Mouse (Mus musculus): Measurements from ENCODE around the gene Arid5b.
"Not testable (repeated sequence)": the region's sequence is repeated elsewhere in the genome, so short reads cannot be mapped to it uniquely, and the experiment has no call there.

Gene Arid5b

DNA sequence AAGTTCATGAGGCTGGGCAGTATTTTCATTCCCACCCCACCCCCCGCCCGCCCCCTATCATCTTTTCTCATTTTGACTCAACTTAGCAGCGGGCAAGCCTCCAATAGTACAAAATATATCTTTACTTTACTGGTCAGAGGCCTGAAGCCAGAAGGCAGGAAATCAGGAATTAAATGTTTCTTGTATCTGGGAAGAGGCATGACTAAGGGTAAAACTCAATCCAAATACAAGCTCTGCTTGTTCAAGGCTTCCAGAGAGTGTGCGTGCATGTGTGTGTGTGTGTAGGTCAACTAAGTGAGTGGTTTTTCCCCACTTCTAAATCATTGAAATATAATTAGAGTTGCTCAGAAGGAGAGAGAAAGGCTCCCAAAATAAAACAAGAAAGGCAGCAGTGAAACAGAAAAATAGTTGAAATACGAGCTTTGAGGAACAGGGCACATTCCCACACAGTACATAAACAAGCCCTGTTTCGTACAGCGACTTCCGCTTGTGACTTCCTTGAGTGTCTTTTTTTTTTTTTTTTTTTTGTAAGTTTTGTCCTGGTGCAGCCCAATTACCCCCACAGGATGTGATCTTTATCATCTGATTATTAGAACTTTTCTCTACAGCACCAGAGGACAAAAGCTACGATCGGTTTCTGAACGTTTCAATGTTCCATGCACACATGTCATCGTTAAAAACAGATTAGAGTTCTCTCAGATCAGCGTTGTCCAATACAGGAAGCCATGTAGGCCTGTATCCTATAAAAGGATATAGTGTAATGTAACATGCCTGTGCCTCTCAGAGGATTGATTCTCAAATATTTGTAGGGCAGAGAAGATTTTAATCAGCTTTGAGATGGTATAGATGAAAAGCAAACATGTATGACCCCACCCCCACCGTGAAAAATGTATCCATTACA, 173.4 kb downstream of the Arid5b start:
- no peak for DNase-seq

GRCm38 (mm10) chr10:68104481-68104880, 174.1 kb downstream of the Arid5b start:
- no peak for DNase-seq

- DNase-seq = no peak
Measured at GRCm38 (mm10) chr10:68103988-68104387, 174.6 kb downstream of the Arid5b start.

DNA sequence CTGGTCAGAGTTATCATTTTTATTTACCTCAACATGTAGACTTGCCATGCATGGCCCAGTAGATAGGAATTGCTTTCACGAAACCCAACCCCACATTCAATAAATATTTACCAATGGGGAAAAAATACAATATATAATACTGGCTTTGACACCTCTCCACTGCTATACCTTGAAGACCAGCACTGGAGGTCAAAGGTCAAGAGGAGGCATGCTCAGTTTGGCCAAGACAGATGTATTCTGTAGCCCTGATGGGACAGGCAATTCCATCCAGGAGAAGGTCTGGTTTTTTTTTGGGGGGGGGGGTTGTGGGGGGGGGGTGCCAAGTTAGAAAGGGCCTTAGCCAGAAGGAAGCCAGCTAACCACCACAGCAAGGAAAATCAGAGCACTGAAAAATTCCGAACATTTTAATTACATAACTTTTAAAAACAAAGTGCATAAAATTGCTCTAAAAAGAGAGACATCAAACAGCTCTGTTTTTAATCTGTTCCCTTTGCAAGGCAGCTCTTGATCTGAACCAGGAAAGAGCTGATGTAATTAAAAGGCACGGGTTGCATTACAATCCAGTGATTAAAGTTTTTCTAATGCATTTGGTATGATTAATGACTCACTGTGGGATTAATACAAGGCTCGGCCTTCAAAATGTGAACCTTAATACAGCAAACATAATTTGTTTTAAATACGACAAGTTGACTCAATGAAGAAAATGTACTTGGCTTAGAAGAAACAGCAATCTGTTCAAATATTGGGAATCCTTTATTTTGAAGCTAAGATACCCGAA, 175.3 kb downstream of the Arid5b start:
- no peak for DNase-seq

DNA sequence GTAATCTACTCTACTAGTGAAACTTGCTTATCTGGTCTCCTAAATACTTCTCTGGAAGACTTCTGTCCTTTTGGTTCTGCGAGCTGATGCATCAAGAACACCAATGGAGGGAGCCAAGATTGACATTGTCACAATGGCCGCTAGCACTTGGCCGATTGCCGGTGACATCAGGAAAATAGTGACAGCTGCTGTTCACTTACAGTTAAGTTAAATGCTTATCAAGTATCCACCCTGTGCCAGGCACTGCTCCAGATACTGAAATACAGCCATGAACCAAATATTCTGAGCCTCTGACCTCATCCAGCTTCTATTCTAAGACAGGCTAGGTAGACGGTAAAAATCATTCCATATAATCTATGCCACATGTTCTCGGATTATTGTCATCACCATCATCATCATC, 176.0 kb downstream of the Arid5b start:
- DNase-seq = no peak

GRCm38 (mm10) chr10:68101251-68101650, 177.3 kb downstream of the Arid5b start:
- DNase-seq = no peak

- no peak for DNase-seq
Measured at GRCm38 (mm10) chr10:68100506-68100905, 178.0 kb downstream of the Arid5b start.

GRCm38 (mm10) chr10:68099801-68100200, 178.7 kb downstream of the Arid5b start:
- not testable (repeated sequence) for DNase-seq

- no peak for DNase-seq
Measured at GRCm38 (mm10) chr10:68097821-68098675, 180.5 kb downstream of the Arid5b start.

- no peak for DNase-seq
Measured at GRCm38 (mm10) chr10:68096395-68096794, 182.1 kb downstream of the Arid5b start.

DNA sequence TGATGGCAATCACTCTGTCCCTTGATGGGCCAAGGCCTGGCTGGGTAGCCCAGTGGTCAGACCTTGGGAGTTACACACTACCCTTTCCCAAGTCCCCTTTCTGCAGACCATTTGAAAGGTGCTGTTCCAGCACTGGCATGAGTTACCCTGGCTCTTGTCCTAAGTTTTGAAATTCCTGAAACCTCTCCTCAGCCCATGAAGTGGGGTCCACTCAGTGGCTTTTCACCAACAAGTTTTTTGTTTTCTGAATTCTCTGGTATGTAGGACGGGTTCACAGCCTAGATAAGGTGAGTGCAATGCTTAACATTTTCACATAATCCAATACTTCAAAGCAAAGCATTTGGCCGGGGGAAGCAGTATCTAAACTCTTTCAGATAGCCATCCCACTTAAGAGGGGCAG, 183.4 kb downstream of the Arid5b start:
- DNase-seq = no peak

DNA sequence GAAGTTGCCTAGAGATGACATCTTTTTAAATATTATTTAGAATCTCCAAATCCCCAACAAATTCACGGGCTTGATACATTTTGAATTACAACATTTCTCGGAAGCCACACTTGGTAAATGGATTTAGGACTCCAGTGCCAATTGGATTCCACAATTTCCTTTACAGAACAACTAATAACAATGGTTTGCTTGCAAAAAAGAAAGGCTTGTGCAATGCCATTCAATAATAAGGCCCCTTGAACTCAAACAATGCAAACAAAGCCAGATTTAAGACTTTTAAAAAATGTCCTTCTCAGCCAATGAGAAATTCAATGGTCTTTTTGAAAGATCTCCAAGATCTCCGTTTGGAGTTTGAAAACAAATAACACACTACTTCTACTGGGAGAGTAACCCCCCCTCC, 185.0 kb downstream of the Arid5b start:
- no peak for DNase-seq

GRCm38 (mm10) chr10:68091840-68092239, 186.7 kb downstream of the Arid5b start:
- no peak for DNase-seq

DNA sequence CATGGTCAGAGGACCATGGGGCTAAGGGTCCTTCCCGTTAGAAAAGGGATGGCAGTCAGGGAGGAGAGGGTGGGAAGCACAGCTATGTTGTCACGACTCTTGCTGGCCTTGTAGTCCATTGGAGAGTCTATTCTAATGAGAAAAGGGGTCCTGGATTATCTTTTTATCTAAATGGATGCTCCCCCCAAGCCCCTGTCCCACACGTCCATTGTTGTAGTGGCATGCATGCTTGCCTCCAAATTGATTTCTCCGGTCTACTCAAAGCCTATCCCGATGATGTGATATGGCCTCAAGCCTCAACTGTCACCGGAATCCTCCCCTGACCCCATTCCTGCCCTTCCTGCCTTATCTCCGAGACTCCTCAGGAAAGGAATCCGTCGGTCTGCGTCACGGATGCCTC, 187.5 kb downstream of the Arid5b start:
- DNase-seq = no peak

DNA sequence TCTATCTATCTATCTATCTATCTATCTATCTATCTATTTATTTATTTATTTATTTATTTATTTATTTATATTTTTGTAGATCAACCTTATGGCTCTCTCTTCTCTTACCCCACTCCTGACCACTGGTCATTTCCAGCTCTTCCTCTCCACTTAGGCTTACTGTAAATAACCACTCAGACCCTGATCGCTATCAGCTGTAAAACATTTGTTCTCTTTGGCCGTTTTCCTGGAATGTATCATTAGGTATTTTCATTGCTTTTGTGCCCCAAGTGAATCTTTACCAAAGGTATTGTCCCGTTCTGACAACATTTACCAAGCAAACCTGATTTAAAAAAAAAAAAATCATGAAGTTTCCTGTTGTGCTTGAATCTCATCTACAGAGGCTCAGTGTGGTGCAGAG, 188.0 kb downstream of the Arid5b start:
- no peak for DNase-seq

- peak; percentile 68 for DNase-seq
Measured at GRCm38 (mm10) chr10:68090197-68090535, 188.4 kb downstream of the Arid5b start.

DNA sequence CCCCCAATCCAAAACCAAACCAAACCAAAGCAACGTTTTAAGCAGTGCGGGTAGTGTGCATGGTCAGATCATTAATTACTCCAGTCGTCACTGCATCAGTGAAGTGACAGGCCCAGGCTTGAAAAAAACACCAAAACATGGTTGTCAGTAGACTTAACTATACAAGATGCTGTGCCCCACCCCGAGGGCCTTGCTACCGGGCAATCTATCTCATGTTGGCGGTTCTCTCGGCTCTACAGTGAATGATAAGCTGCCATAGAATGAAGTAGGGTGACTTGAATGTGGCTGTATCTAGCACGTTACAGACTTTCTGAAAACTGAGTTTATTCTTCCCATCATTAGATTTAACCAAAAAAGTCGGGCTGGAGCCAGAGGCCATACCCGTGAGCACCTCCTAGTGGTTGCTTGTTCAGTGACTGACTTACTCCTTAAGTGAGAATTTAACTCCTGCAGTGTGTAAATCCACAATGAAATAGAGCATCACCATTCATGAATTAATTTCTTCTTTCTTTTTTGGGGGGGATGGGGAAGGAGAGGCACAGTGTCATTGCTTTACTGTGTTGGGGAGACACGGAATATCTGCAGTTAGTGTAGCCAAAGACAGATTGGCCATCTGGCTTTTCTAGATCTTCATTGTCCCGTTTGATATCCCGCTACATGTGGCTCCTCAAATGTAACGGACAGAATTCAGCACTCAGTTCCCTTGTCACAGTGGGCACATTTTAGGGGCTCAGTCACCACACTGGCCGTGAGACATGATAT, 188.9 kb downstream of the Arid5b start:
- no peak for DNase-seq

DNA sequence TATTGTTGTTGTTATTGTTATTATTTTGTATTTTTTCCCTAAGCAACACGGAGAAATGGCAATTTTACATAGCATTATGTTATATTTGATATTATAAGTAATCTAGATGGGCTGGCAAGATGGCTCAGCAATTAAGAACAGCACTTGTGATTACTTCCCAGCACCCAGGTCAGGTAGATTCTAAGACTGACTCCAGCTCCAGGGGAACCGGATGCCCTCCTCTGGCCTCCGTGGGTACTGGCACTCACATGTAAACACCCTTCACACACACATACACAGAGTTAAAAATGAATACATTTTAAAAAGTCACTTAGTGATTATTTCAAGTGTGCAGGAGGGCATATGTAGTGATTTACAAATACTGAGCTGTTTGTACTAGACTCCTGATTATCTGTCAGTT, 190.8 kb downstream of the Arid5b start:
- DNase-seq = no peak

DNA sequence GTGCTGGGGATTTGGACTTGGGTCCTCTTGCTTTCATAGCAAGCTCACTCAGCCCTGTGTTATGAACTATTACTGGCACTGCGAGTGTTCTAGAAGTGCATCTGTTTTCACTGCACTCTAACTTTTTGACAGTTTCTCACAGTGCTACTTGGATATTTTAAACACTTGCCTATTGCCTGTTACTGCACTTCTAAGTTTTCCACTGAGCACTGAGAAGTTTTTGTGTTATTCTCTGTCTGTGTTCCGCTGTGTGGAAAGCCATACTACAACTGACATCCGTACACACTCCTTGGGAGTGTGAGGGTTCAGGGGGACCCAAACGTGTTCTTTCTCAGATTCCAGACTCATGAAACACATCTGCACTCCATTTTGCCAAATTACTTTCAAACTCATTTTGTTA, 191.6 kb downstream of the Arid5b start:
- no peak for DNase-seq

- DNase-seq = no peak
Measured at GRCm38 (mm10) chr10:68085574-68085973, 193.0 kb downstream of the Arid5b start.

DNA sequence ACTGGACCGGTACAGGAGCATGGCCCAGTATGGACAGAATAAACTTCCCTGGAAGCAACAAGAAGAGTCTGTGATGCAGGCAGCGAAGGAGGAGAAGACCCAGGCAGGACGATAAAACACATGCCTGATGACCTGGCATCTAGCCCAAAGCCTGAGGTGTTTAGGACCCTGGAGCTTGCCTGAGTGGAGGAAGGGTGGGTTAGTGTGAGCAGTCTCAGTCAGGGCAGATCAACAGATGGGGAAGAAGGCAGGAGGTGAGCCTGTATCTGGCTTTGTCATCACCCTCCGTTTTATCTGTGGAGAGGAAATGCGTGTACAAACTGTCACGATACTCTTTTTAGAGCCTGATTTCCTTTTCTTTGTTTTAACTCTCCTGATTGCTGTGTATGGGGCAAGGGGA, 196.8 kb downstream of the Arid5b start:
- DNase-seq = no peak

- no peak for DNase-seq
Measured at GRCm38 (mm10) chr10:68079910-68080670, 198.4 kb downstream of the Arid5b start.

Data from kidney, adult 18-20 months (tissue).